Mouse (Mus musculus) granulocyte monocyte progenitor cell, adult 5-6 weeks (primary cell): Measurements from ENCODE around the gene Sarnp. TPM values are rescaled to one million over a fixed set of nuclear protein-coding genes. Genes with fewer than 3 reads are reported as not detected.

ENCODE experiments used
- ATAC-seq: replicated peaks from 2 replicates; pipeline ENCODE4 v1.8.0; 2016; ENCODE audit warnings: mild to moderate bottlenecking, moderate TSS enrichment, inconsistent platforms; ENCODE audit not compliant: poor library complexity, severe bottlenecking
- total RNA-seq, 2 experiments: library from RNA; stranded (forward) in 1 of 2; stranded (reverse) in 1 of 2; fragments of 200-712, 200-1000 nt in 1 of 2; fragments of >200 nt in 1 of 2; fragmentation: Nextera tagmentation in 1 of 2; gene quantifications; 2 replicates each; pipeline ENCODE4 v1.2.3; 2014 to 2017

The Sarnp gene
- total RNA-seq, 2 experiments from 2014 or later, result 236 to 265 TPM

- no peak for ATAC-seq
These were observed 72.7 kb downstream of the Sarnp start for GRCm38 (mm10) chr10:128889846-128890245.

DNA sequence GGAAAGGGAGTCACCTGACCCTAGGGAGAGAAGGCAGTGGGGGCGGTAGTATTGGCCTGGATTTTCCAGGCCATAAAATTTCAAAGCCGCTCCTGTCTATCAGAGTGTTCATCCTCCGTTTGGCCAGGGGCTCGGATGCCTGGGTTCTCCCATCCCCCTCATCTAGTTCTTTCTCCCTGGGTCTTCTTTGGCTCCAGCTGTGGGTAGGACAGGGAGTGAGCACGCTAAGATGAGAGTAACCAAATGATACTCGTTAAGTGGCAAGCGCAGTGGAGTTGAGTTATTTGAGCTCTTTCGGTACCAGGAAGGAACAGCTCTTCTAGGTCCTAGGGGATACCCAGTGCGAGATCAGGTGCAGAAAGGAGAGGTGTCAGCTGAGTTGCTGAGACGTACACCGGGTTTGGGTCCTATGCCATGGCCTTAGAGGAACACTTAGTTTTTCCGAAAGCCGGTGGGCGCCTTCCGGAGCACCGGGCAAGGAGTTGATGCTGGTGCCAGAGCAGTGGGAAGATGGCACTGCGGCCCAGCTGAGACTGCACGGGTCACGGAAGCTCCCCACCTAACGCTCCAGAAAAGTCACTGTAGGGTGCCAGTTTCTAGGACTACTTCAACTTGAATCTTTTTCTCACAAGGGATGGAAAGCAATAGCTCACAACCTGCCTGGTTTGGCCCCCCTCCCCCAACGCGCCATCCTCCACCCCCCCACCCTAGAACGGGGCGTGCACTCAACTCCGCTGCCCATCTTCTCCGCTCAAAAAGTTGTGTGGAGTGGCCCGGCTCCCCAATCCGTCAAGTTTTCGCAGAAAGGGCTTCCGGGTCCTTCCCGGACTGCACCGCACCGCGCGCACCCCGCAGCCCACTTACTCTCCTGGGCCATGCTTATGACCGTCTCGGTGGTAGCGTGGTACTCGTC lies 73.5 kb downstream of the Sarnp start:
- ATAC-seq, result peak; percentile 22

- ATAC-seq, result peak; percentile 25; the same call in 1 of the 2 replicates
These were observed 74.4 kb downstream of the Sarnp start, which contains the start of gene Gdf11 for GRCm38 (mm10) chr10:128891296-128892094. Gene Gdf11, minus strand, starts transcription at chr10:128891718.

GRCm38 (mm10) chr10:128892246-128892645 lies 75.1 kb downstream of the Sarnp start:
- no peak for ATAC-seq

GRCm38 (mm10) chr10:128895437-128895836 lies 78.3 kb downstream of the Sarnp start:
- ATAC-seq, result peak; percentile 59

GRCm38 (mm10) chr10:128895952-128896693 lies 79.0 kb downstream of the Sarnp start:
- ATAC-seq, result peak; percentile 18

GRCm38 (mm10) chr10:128896807-128897206 lies 79.7 kb downstream of the Sarnp start:
- ATAC-seq, result no peak

DNA sequence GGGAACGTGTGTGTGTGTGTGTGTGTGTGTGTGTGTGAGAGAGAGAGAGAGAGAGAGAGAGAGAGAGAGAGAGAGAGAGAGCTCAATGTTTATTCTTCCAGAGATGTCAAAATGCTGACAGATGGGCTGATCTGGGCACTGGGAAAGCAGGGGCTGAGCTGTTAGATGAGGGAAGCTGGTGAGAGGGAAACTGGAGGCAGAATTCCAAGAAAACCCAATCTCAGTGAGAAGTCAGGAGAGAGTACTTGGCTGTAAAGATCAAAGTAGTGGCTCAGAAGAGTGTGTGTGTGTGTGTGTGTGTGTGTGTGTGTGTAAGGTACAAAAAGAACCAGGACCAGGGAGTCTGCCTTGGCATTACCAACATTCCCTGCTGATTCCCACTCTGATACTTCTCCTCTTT lies 80.4 kb downstream of the Sarnp start:
- ATAC-seq, result no peak

GRCm38 (mm10) chr10:128899759-128900490 lies 82.8 kb downstream of the Sarnp start:
- ATAC-seq, result peak; percentile 62

DNA sequence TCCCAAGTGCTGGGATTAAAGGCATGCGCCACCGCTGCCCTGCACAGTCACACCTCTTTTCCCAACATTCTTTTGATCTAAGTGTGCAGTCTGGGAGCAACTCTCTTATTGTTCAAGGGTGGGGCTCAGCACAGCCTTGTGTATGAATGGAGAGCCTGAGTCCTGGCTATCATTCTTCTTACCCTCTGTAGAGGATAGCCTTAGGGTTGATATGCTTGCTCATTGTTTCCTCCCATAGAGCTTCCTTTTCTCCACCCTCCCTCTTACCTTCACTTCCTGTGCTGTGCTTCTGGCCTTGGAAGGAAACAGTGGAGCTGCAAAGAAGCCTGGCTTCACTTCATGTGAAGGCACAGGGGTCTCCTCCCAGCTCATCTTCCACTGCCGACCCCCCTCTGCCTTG lies 83.6 kb downstream of the Sarnp start, which contains the start of gene Cd63:
TSS of gene Cd63 (plus strand) at position 292 of the 400 bp plus-strand sequence.
- ATAC-seq, result peak; percentile 26

GRCm38 (mm10) chr10:128901409-128901808 lies 84.3 kb downstream of the Sarnp start:
- no peak for ATAC-seq

DNA sequence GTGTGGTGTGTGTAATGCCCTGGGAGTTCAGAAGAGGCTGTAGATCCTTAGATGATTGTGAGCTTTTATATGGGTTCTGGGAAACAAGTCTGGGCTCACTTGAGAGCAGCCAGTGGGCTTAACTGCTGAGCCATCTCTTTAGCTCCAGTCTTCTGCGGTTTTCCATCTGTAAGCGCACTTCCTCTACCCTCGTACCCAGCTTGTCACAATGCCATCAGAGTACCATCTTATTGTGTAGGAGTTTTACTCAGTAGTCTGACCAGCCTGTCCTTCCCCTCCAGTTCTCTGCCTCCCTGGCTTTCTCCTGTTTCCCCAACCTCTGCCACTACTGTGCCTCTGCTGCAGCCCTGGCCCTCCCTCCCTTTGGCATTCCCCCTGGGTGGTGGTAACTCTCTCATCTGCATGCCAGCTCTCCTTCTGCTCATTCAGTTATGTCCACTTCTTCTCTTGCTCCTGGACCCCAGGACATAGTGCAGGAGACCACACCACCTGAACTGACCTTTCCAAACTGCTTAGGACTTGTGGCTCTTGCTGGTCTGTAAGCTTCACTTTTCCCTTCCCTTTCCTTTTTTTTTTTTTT lies 85.4 kb downstream of the Sarnp start:
- ATAC-seq, result peak; percentile 76

- ATAC-seq, result no peak
These were observed 87.7 kb downstream of the Sarnp start for GRCm38 (mm10) chr10:128904812-128905211.

DNA sequence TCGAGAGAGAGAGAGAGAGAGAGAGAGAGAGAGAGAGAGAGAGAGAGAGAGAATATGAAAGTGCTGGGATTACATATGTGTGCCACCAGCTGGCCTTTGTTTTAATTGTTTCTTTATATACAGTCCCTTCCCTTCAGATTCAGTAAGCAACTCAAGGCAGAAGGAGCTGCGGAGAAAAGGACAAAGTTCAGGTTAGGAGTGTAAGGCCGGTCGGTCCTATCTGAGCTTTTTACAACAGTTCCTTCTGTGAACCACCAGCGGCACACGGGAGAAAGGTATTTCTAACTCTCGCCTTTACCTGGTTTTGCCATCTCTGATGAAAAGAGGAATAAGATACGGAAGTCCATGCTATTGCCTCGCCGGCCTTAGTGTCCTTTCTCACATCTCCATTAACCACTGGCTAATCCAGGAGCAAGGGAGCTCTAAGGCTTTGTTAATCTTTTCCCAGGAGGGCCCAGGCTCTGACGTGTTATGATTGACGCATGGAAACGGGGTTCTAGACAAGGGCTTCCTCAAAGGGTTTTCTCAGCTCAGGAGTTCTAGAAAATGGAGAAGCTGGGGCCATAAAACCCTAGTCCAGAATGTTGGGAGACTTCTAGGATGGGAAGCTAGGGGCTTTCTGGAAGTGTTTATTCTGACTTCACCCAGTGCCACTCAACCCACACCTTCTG lies 91.8 kb downstream of the Sarnp start:
- ATAC-seq, result no peak

DNA sequence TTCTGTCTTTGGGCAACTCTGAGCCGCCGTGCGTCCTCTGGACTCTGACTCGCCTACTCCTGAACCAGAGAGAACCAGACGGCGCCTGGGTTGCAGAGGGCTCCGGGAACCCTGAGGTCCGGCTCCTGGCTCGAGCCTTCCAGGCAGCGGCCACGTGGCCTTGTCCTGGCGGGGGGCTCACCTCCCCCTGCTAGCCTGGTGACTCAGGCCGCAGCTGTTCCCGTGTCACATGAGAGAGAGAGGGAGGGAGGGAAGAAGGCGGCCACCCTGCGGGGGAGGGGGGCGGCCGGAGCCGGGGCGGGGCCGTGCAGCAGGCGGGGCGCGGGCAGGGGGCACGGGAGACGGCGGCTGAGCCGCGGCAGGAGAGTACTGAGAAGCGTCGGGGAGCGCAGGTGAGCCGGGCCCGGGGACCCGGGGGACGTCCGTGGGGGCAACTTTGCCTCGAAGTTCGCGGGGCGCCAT lies 92.5 kb downstream of the Sarnp start:
- peak; percentile 69 for ATAC-seq

- peak; percentile 28 for ATAC-seq
These were observed 93.1 kb downstream of the Sarnp start for GRCm38 (mm10) chr10:128910066-128910841.

DNA sequence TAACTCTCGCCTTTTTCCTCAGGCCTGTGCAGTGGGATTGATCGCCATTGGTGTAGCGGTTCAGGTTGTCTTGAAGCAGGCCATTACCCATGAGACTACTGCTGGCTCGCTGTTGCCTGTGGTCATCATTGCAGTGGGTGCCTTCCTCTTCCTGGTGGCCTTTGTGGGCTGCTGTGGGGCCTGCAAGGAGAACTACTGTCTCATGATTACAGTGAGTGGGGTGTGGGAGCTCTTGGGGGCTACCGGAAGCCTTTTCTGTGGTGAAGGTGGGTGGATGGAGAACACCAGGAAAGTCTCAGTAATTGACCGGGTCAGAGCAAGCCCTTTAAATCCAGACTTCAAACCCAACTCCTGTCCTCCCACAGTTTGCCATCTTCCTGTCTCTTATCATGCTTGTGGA lies 94.3 kb downstream of the Sarnp start:
- peak; percentile 50 for ATAC-seq

DNA sequence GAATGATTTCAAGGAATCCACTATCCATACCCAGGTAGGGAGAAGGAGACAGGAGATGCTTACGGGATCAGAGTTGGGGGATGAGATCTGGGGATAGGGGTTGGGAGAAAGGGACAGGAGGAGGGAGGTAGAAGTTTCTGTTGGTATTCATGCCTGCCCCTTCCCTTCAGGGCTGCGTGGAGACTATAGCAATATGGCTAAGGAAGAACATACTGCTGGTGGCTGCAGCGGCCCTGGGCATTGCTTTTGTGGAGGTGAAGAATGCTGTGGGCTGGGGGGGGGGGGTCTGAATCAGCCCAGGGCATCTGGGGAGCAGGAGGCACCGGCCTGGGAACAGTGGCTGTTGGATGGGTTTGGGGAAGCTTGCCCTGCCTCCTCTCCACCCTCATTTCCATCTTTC lies 95.1 kb downstream of the Sarnp start:
- ATAC-seq, result no peak
